Mouse (Mus musculus): ENCODE data around the gene Mllt3.

Mllt3 gene

GRCm38 (mm10) chr4:87788691-87789090 lies 244.5 kb downstream of the Mllt3 start:
- in situ Hi-C loops (cut with MboI, MseI) = loop anchor here (25.0 kb wide), 1 partner anchor 549 kb away; no protein-coding TSS in a partner anchor

- in situ Hi-C loops (cut with MboI, MseI) = loop anchor here (25.0 kb wide), 1 partner anchor 552 kb away; no protein-coding TSS in a partner anchor
Observed at GRCm38 (mm10) chr4:87785132-87786074, 247.8 kb downstream of the Mllt3 start.

- in situ Hi-C loops (cut with MboI, MseI) = loop anchor here (25.0 kb wide), 1 partner anchor 553 kb away; no protein-coding TSS in a partner anchor
Observed at GRCm38 (mm10) chr4:87783809-87784208, 249.4 kb downstream of the Mllt3 start.

GRCm38 (mm10) chr4:87781971-87782370 lies 251.2 kb downstream of the Mllt3 start:
- in situ Hi-C loops (cut with MboI, MseI) = loop anchor here (25.0 kb wide), 1 partner anchor 555 kb away; no protein-coding TSS in a partner anchor

GRCm38 (mm10) chr4:87775721-87776120 lies 257.4 kb downstream of the Mllt3 start:
- in situ Hi-C loops (cut with MboI, MseI) = loop anchor here (25.0 kb wide), 1 partner anchor 562 kb away; no protein-coding TSS in a partner anchor

GRCm38 (mm10) chr4:87774515-87774914 lies 258.6 kb downstream of the Mllt3 start:
- in situ Hi-C loops (cut with MboI, MseI) = no loop called here

- in situ Hi-C loops (cut with MboI, MseI) = no loop called here
Observed at GRCm38 (mm10) chr4:87767711-87768561, 265.2 kb downstream of the Mllt3 start.

- in situ Hi-C loops (cut with MboI, MseI) = no loop called here
Observed at GRCm38 (mm10) chr4:87765729-87766128, 267.4 kb downstream of the Mllt3 start.

GRCm38 (mm10) chr4:87761075-87761474 lies 272.1 kb downstream of the Mllt3 start:
- in situ Hi-C loops (cut with MboI, MseI) = no loop called here

GRCm38 (mm10) chr4:87760297-87760696 lies 272.9 kb downstream of the Mllt3 start:
- in situ Hi-C loops (cut with MboI, MseI) = no loop called here

GRCm38 (mm10) chr4:87759625-87760024 lies 273.5 kb downstream of the Mllt3 start:
- in situ Hi-C loops (cut with MboI, MseI) = no loop called here

- in situ Hi-C loops (cut with MboI, MseI) = no loop called here
Observed at GRCm38 (mm10) chr4:87759110-87759509, 274.1 kb downstream of the Mllt3 start.

GRCm38 (mm10) chr4:87751515-87751864 lies 281.7 kb downstream of the Mllt3 start:
- in situ Hi-C loops (cut with MboI, MseI) = no loop called here

GRCm38 (mm10) chr4:87750856-87751514 lies 282.2 kb downstream of the Mllt3 start:
- in situ Hi-C loops (cut with MboI, MseI) = no loop called here

- in situ Hi-C loops (cut with MboI, MseI) = no loop called here
Observed at GRCm38 (mm10) chr4:87749532-87750234, 283.5 kb downstream of the Mllt3 start.

- in situ Hi-C loops (cut with MboI, MseI) = no loop called here
Observed at GRCm38 (mm10) chr4:87745016-87745645, 288.0 kb downstream of the Mllt3 start.

- in situ Hi-C loops (cut with MboI, MseI) = loop anchor here (10.0 kb wide), 1 partner anchor 1395 kb away; the partner anchor contains the start of gene Mtap
Observed at GRCm38 (mm10) chr4:87739524-87740128, 293.5 kb downstream of the Mllt3 start.

GRCm38 (mm10) chr4:87739104-87739503 lies 294.1 kb downstream of the Mllt3 start:
- in situ Hi-C loops (cut with MboI, MseI) = loop anchor here (10.0 kb wide), 1 partner anchor 1396 kb away; the partner anchor contains the start of gene Mtap

GRCm38 (mm10) chr4:87737201-87737806 lies 295.9 kb downstream of the Mllt3 start:
- in situ Hi-C loops (cut with MboI, MseI) = loop anchor here (10.0 kb wide), 1 partner anchor 1397 kb away; the partner anchor contains the start of gene Mtap
